Mouse (Mus musculus) embryonic facial prominence, embryonic 14.5 days (tissue): ENCODE measurements around the gene Sh3bp5. TPM values are rescaled to one million over a fixed set of nuclear protein-coding genes. Genes with fewer than 3 reads are reported as not detected.
A peak's percentile ranks its signal among the peaks of the same experiment; 100 is the strongest.

Experiments used
- ATAC-seq: fragments of 200-750 bp; cut with Nextera tagmentation; 2 replicates; pipeline ENCODE4 v1.8.0; 2017; ENCODE audit warnings: low read depth, moderate number of reproducible peaks, moderate TSS enrichment
- DNase-seq: peaks from one replicate; pipeline ENCODE4 v3.0.0-alpha.2; 2015; ENCODE audit warnings: low spot score
- H3K27ac ChIP-seq: fragments of 300-500 bp; sonication (generic); replicated peaks from 2 replicates; pipeline ENCODE4 v1.5.1; 2014; ENCODE audit warnings: low read depth, mild to moderate bottlenecking, low read length, moderate library complexity
- H3K27me3 ChIP-seq: fragments of 300-500 bp; sonication (generic); replicated peaks from 2 replicates; pipeline ENCODE4 v1.6.1; 2014; ENCODE audit warnings: low read length; ENCODE audit not compliant: control insufficient read depth, insufficient read depth
- H3K36me3 ChIP-seq: fragments of 300-500 bp; sonication (generic); 2 replicates; pipeline ENCODE4 v1.6.1; 2014; ENCODE audit warnings: low read length, mixed read lengths; ENCODE audit not compliant: control insufficient read depth, insufficient read depth
- H3K4me1 ChIP-seq: fragments of 300-500 bp; sonication (generic); 2 replicates; pipeline ENCODE4 v1.6.1; 2014; ENCODE audit warnings: antibody characterized with exemption, low read length; ENCODE audit not compliant: control insufficient read depth, insufficient read depth
- H3K4me2 ChIP-seq: fragments of 300-500 bp; sonication (generic); 2 replicates; pipeline ENCODE4 v1.6.1; 2014; ENCODE audit warnings: low read depth, mild to moderate bottlenecking, low read length, moderate library complexity, mixed read lengths
- H3K4me3 ChIP-seq: fragments of 300-500 bp; sonication (generic); 2 replicates; pipeline ENCODE4 v1.5.1; 2014; ENCODE audit warnings: low read depth, mild to moderate bottlenecking, low read length
- H3K9ac ChIP-seq: fragments of 300-500 bp; sonication (generic); 2 replicates; pipeline ENCODE4 v1.6.1; 2014; ENCODE audit warnings: low read depth, mild to moderate bottlenecking, low read length, moderate library complexity, mixed read lengths
- H3K9me3 ChIP-seq: fragments of 300-500 bp; sonication (generic); 2 replicates; pipeline ENCODE4 v1.6.1; 2016; ENCODE audit warnings: low read length; ENCODE audit not compliant: control insufficient read depth
- WGBS: fragments of 180-500 bp; shearing (Covaris S2); extraction: QIAGEN DNeasy Blood & Tissue Kit; methylation state at CpG from one replicate; pipeline ENCODE4 v1.1.7; 2014; 5-methylcytosine and 5-hydroxymethylcytosine counted together
- polyA plus RNA-seq: library from polyadenylated mRNA; unstranded; fragments of >200 nt; fragmentation: Nextera tagmentation; extraction: Ambion mirVana; gene quantifications from 2 replicates; pipeline ENCODE4 v1.2.1, GENCODE M21; 2014

Gene Sh3bp5
- polyA plus RNA-seq, 1 experiment from 2014 or later = 19.7 TPM

DNA sequence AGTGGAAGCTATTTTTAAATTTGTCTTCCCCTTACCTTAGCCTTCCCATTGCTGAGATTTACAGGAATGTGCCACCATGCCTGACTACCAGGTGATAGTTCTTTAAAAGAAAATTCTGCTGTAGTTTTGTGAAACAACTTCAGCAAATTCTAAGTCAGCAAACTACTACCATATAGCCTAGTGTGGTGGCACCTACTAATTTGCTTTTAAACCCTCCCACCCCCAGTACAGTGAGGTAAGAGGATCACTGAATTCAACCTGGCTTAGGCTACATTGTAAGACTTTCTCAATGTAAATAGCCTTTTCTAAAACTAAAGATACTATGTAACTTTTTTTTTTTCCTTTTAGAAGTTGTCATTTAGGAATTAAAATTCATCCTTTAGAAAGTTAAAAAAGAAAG is 97.9 kb downstream of the Sh3bp5 start:
- Histone ChIP-seq H3K4me3 (peak overlapping the region; percentile 91), H3K27ac (no peak overlapping the region), H3K27me3 (no peaks in the 10 kb centered on the region), H3K4me2 (peak overlapping the region; percentile 67), H3K4me1 (peaks cover 4% of the 10 kb centered on the region), H3K36me3 (peaks cover 19% of the 10 kb centered on the region; the same call in 1 of the 2 replicates), H3K9me3 (no peaks in the 10 kb centered on the region), H3K9ac (no peak overlapping the region; the same call in 1 of the 2 replicates)
- no peak for DNase-seq
- no peak for ATAC-seq

DNA sequence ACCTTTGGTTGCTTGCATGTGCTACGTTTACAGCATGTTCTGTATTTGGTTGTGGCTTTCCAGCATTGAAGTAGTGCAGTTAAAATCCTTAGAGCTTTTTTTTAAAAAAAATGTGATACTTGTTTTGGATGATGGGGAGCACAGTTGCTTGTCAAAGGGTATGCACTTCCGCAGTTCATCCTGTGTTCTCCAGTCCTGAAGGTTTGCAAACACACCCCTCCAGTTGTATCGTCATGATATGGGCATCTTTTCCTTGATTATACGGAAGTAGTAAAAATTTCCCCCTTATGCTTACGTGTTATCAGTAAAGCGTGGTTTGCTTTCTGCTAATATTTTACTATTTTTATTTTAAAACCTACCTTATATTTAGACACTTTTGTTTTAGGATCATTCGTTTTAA is 98.5 kb downstream of the Sh3bp5 start:
- H3K27me3 ChIP-seq = no peaks in the 10 kb centered on the region
- peaks cover 18% of the 10 kb centered on the region; the same call in 1 of the 2 replicates for H3K36me3 ChIP-seq
- ATAC-seq (no peak), DNase-seq (no peak)
- 39% methylated on average over 7 of the region's 7 CpGs for WGBS
- no peaks in the 10 kb centered on the region for H3K9me3 ChIP-seq
- peak overlapping the region; percentile 67 for H3K4me2 ChIP-seq
- peak overlapping the region; percentile 91 for H3K9ac ChIP-seq
- H3K4me3 ChIP-seq = peak overlapping the region; percentile 91
- peaks cover 4% of the 10 kb centered on the region for H3K4me1 ChIP-seq
- H3K27ac ChIP-seq = 0 out of 2 replicates have a peak overlapping the region, but pooled peaks have one; percentile 95

GRCm38 (mm10) chr14:31336369-31337155 is 99.3 kb downstream of the Sh3bp5 start, which contains the start of gene Capn7:
TSS of gene Capn7 (plus strand) at chr14:31336638.
- Histone ChIP-seq H3K4me3 (peak within 1 kb of the TSS; percentile 91), H3K4me2 (peak within 1 kb of the TSS; percentile 67), H3K27me3 (no peaks in the 10 kb centered on the region), H3K36me3 (peaks cover 15% of the 10 kb centered on the region; the same call in 1 of the 2 replicates), H3K27ac (peak within 1 kb of the TSS; percentile 95), H3K4me1 (peaks cover 4% of the 10 kb centered on the region), H3K9me3 (no peaks in the 10 kb centered on the region), H3K9ac (peak within 1 kb of the TSS; percentile 91)
- ATAC-seq = peak; percentile 96
- DNase-seq = peak; percentile 98
- WGBS = under 1% methylated on average over 51 of the region's 78 CpGs

- Histone ChIP-seq H3K9me3 (no peaks in the 10 kb centered on the region), H3K4me2 (peak overlapping the region; percentile 67), H3K4me1 (peaks cover 4% of the 10 kb centered on the region), H3K9ac (peak overlapping the region; percentile 91; the same call in 1 of the 2 replicates), H3K27ac (no peak overlapping the region), H3K36me3 (peaks cover 9% of the 10 kb centered on the region; the same call in 1 of the 2 replicates), H3K4me3 (peak overlapping the region; percentile 91), H3K27me3 (no peaks in the 10 kb centered on the region)
- WGBS = 56% methylated on average over 3 of the region's 3 CpGs
- DNase-seq (no peak), ATAC-seq (no peak)
Measured at GRCm38 (mm10) chr14:31335765-31336164, 100.1 kb downstream of the Sh3bp5 start.

DNA sequence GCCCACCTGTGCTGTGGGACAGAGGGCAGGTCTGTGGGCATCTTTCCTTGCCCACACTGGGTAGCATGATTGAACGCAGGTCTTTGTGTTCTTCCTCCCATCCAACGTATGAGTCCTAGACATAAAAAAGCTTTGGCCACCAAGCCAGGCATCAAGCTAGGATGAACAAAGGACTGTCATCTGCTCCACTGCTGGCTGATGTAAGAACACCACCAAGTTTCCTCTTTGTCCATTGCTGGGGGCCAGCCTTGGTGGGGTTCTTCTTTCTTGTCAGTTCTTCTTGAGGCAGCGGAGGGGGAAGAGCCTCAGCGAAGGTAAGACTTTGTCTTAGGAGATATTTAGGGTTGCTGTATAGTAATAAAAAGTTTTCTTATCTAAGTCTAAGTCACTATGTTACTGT is 104.9 kb downstream of the Sh3bp5 start:
- Histone ChIP-seq H3K27me3 (no peaks in the 10 kb centered on the region), H3K4me2 (no peak overlapping the region), H3K9ac (no peak overlapping the region), H3K4me1 (no peaks in the 10 kb centered on the region), H3K9me3 (no peaks in the 10 kb centered on the region), H3K36me3 (no peaks in the 10 kb centered on the region), H3K4me3 (no peak overlapping the region), H3K27ac (no peak overlapping the region)
- ATAC-seq (no peak), DNase-seq (no peak)
- 85% methylated on average over 4 of the region's 4 CpGs for WGBS

DNA sequence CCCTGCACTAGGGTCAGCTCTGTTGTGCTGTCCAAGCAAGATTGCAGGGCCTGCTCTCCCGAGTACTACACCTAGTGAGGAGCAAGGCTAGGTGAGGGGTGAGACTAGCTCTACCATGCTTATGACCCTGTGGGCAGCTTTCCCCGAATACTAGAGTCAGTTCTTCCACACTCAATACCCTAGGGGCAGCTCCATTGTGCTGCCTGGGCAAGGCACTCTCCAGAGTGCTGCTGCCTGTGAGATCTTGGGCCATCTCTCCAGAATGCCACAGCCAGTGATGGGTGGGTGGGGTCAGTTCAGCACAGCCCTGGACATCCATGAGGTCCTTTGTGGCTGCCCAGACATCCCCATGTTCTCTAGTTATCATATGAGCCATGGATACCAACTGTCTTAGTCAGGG is 106.1 kb downstream of the Sh3bp5 start:
- DNase-seq (no peak), ATAC-seq (no peak)
- whole genome bisulfite sequencing = 39% methylated on average over 2 of the region's 2 CpGs
- H3K36me3 ChIP-seq = no peaks in the 10 kb centered on the region
- H3K9ac ChIP-seq = no peak overlapping the region
- H3K9me3 ChIP-seq = no peaks in the 10 kb centered on the region
- no peak overlapping the region for H3K27ac ChIP-seq
- H3K4me3 ChIP-seq = no peak overlapping the region
- no peak overlapping the region for H3K4me2 ChIP-seq
- no peaks in the 10 kb centered on the region for H3K4me1 ChIP-seq
- no peaks in the 10 kb centered on the region for H3K27me3 ChIP-seq

DNA sequence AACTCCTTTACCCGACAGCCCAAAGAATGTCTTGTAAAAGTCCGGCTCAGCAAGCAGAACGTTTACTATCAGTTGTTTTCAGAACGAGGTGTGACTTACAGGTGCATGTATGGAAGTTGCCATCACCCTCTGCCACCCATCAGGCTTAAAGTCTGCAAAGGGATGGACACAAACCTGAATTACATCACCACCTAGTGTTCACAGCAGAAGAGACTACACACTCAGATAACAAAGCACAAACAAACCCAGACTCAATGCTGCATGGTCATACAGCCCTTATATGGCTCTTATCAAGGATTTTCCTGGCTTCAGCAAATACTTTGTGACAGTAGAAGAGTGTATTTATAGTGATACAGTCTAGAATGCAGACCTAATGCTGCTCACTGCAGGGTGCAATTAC is 108.2 kb downstream of the Sh3bp5 start:
- no peak overlapping the region for H3K4me2 ChIP-seq
- H3K9ac ChIP-seq = no peak overlapping the region
- H3K4me1 ChIP-seq = no peaks in the 10 kb centered on the region; the same call in 1 of the 2 replicates
- H3K9me3 ChIP-seq = no peaks in the 10 kb centered on the region
- 77% methylated on average over 4 of the region's 4 CpGs for WGBS
- H3K36me3 ChIP-seq = no peaks in the 10 kb centered on the region
- no peaks in the 10 kb centered on the region for H3K27me3 ChIP-seq
- ATAC-seq (no peak), DNase-seq (no peak)
- H3K27ac ChIP-seq = no peak overlapping the region
- H3K4me3 ChIP-seq = no peak overlapping the region

GRCm38 (mm10) chr14:31327196-31327595 is 108.7 kb downstream of the Sh3bp5 start:
- 93% methylated on average over 1 of the region's 1 CpGs for WGBS
- no peaks in the 10 kb centered on the region for H3K27me3 ChIP-seq
- H3K9ac ChIP-seq = no peak overlapping the region
- H3K4me1 ChIP-seq = no peaks in the 10 kb centered on the region; the same call in 1 of the 2 replicates
- DNase-seq (no peak), ATAC-seq (no peak)
- no peak overlapping the region for H3K27ac ChIP-seq
- H3K4me3 ChIP-seq = no peak overlapping the region
- H3K4me2 ChIP-seq = no peak overlapping the region
- no peaks in the 10 kb centered on the region for H3K36me3 ChIP-seq
- no peaks in the 10 kb centered on the region for H3K9me3 ChIP-seq

GRCm38 (mm10) chr14:31326770-31327169 is 109.1 kb downstream of the Sh3bp5 start:
- 67% methylated on average over 7 of the region's 7 CpGs for WGBS
- no peak for DNase-seq

More at GRCm38 (mm10) chr14:31326770-31327169, 109.1 kb downstream of the Sh3bp5 start:
- Histone ChIP-seq H3K27me3 (no peaks in the 10 kb centered on the region), H3K4me2 (no peak overlapping the region), H3K36me3 (no peaks in the 10 kb centered on the region), H3K9me3 (no peaks in the 10 kb centered on the region), H3K4me3 (no peak overlapping the region), H3K9ac (no peak overlapping the region), H3K4me1 (no peaks in the 10 kb centered on the region; the same call in 1 of the 2 replicates), H3K27ac (no peak overlapping the region)
- no peak for ATAC-seq
